Mouse (Mus musculus) cerebellum, postnatal 4 days (tissue): ENCODE results near the gene Gm10300.

Source experiments
- DNase-seq, 2 experiments: peaks; one replicate each; pipeline ENCODE4 v3.0.0; 2022; ENCODE audit warnings: low spot score in 2 of 2, mixed read lengths in 1 of 2

The Gm10300 gene

GRCm38 (mm10) chr4:132051321-132052275, 22.9 kb upstream of the Gm10300 start:
- no peak for DNase-seq

GRCm38 (mm10) chr4:132057311-132057710, 17.2 kb upstream of the Gm10300 start:
- DNase-seq: no peak

GRCm38 (mm10) chr4:132059541-132059940, 15.0 kb upstream of the Gm10300 start:
- DNase-seq: no peak

- DNase-seq: no peak
These were observed 14.3 kb upstream of the Gm10300 start for GRCm38 (mm10) chr4:132060040-132060832.

GRCm38 (mm10) chr4:132062289-132062688, 12.2 kb upstream of the Gm10300 start:
- no peak for DNase-seq

GRCm38 (mm10) chr4:132062934-132063884, 11.3 kb upstream of the Gm10300 start:
- no peak for DNase-seq

- DNase-seq: no peak
These were observed 9.9 kb upstream of the Gm10300 start for GRCm38 (mm10) chr4:132064550-132064949.

- no peak for DNase-seq
These were observed 8.9 kb upstream of the Gm10300 start for GRCm38 (mm10) chr4:132065578-132065977.

- DNase-seq: peak in 1 of 2 experiments; percentile 25
These were observed 8.3 kb upstream of the Gm10300 start for GRCm38 (mm10) chr4:132066101-132066773.

- no peak for DNase-seq
These were observed 7.2 kb upstream of the Gm10300 start for GRCm38 (mm10) chr4:132067112-132067937.

- DNase-seq: no peak
These were observed 6.6 kb upstream of the Gm10300 start for GRCm38 (mm10) chr4:132067938-132068235.

GRCm38 (mm10) chr4:132071674-132072073, 2.8 kb upstream of the Gm10300 start:
- DNase-seq: no peak

GRCm38 (mm10) chr4:132072156-132072555, 2.3 kb upstream of the Gm10300 start:
- DNase-seq: no peak

- DNase-seq: no peak
These were observed 1.6 kb upstream of the Gm10300 start for GRCm38 (mm10) chr4:132072946-132073345.

GRCm38 (mm10) chr4:132074933-132075769, 654 bp downstream of the Gm10300 start, which contains the start of gene Epb41:
Gene Epb41 (minus strand): TSS chr4:132075321.
- peak; percentile 92 to 94 for DNase-seq

GRCm38 (mm10) chr4:132075796-132076195, 1.3 kb downstream of the Gm10300 start:
- no peak for DNase-seq

GRCm38 (mm10) chr4:132076480-132077405, 2.2 kb downstream of the Gm10300 start:
- no peak for DNase-seq

- no peak for DNase-seq
These were observed 2.9 kb downstream of the Gm10300 start for GRCm38 (mm10) chr4:132077445-132077844.
